Mouse (Mus musculus) T-helper 1 cell (primary cell): Measurements from ENCODE around the gene Cenpa.

ENCODE experiments used
- in situ Hi-C: fragments of 300-600 bp; cut with MboI, MseI; formaldehyde crosslinking; loops from one replicate; pipeline ENCODE4 v1.15.1; 2025; ENCODE audit warnings: high pct_unique_total_duplicates

The Cenpa gene

GRCm38 (mm10) chr5:30721935-30722334, 55.4 kb downstream of the Cenpa start:
- in situ Hi-C loops, result no loop called here
